Mouse (Mus musculus) liver, embryonic 13.5 days (tissue): ENCODE results near the gene Thrb. TPM values are rescaled to one million over a fixed set of nuclear protein-coding genes. Genes with fewer than 3 reads are reported as not detected.

Source experiments
- ATAC-seq: fragments of 200-750 bp; cut with Nextera tagmentation; 2 replicates; pipeline ENCODE4 v1.8.0; 2017; ENCODE audit warnings: low read depth, mild to moderate bottlenecking, moderate number of reproducible peaks, moderate library complexity
- DNase-seq: peaks from one replicate; pipeline ENCODE4 v3.0.0; 2022
- H3K27ac ChIP-seq: fragments of 300-500 bp; sonication (generic); 2 replicates; pipeline ENCODE4 v1.5.1; 2015; ENCODE audit warnings: moderate library complexity, mild to moderate bottlenecking, inconsistent platforms
- H3K27me3 ChIP-seq: fragments of 300-500 bp; sonication (generic); 2 replicates; pipeline ENCODE4 v1.6.1; 2015; ENCODE audit warnings: mild to moderate bottlenecking, inconsistent platforms
- H3K36me3 ChIP-seq: fragments of 300-500 bp; sonication (generic); 2 replicates; pipeline ENCODE4 v1.6.1; 2015; ENCODE audit warnings: mild to moderate bottlenecking, inconsistent platforms
- H3K4me1 ChIP-seq: fragments of 300-500 bp; sonication (generic); replicated peaks from 2 replicates; pipeline ENCODE4 v1.6.1; 2015; ENCODE audit warnings: inconsistent platforms
- H3K4me2 ChIP-seq: fragments of 300-500 bp; sonication (generic); 2 replicates; pipeline ENCODE4 v1.6.1; 2015; ENCODE audit warnings: inconsistent platforms, mild to moderate bottlenecking, moderate library complexity
- H3K4me3 ChIP-seq: fragments of 300-500 bp; sonication (generic); replicated peaks from 2 replicates; pipeline ENCODE4 v1.5.1; 2015; ENCODE audit warnings: mild to moderate bottlenecking, inconsistent platforms
- H3K9ac ChIP-seq: fragments of 300-500 bp; sonication (generic); 2 replicates; pipeline ENCODE4 v1.6.1; 2015; ENCODE audit warnings: mild to moderate bottlenecking, inconsistent platforms
- H3K9me3 ChIP-seq: fragments of 300-500 bp; sonication (generic); replicated peaks from 2 replicates; pipeline ENCODE4 v1.6.1; 2016; ENCODE audit warnings: inconsistent platforms
- WGBS: fragments of 180-500 bp; shearing (Covaris S2); methylation state at CpG from one replicate; pipeline ENCODE4 v1.1.7; 2015; ENCODE audit not compliant: insufficient replicate concordance; 5-methylcytosine and 5-hydroxymethylcytosine counted together
- polyA plus RNA-seq: library from polyadenylated mRNA; unstranded; fragments of >200 nt; fragmentation: Nextera tagmentation; extraction: Ambion mirVana; gene quantifications from 2 replicates; pipeline ENCODE4 v1.2.1, GENCODE M21; 2015

Gene Thrb
- polyA plus RNA-seq, 1 experiment from 2014 or later, result 1.3 TPM

DNA sequence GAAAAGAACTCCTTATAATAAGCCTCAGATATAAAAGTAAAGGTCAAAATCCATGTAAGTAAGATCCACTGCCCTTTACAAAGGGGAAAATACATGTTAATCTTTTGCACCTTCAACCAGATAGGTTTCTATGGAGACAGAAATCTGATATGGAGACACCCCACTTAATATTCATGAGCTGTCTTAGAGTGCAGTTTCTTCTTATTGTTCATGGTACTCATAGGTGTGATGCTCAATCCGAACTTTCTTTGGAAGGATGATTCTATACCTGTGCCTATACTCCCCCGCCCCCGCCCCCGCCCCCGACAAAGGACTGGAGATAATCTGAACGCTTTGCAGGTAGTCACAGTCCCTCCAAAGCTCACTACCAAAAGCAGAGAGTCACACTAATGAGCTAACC is 312.6 kb downstream of the Thrb start:
- no peak overlapping the region for H3K27ac ChIP-seq
- no peaks in the 10 kb centered on the region for H3K36me3 ChIP-seq
- ATAC-seq (no peak), DNase-seq (no peak)
- H3K4me2 ChIP-seq, result no peak overlapping the region
- no peak overlapping the region for H3K9ac ChIP-seq
- H3K9me3 ChIP-seq, result no peaks in the 10 kb centered on the region
- 71% methylated on average over 6 of the region's 6 CpGs for WGBS
- no peaks in the 10 kb centered on the region for H3K4me1 ChIP-seq
- H3K27me3 ChIP-seq, result no peaks in the 10 kb centered on the region
- no peak overlapping the region for H3K4me3 ChIP-seq

GRCm38 (mm10) chr14:17975786-17976185 is 315.7 kb downstream of the Thrb start:
- Histone ChIP-seq H3K9me3 (no peaks in the 10 kb centered on the region), H3K4me3 (no peak overlapping the region), H3K36me3 (no peaks in the 10 kb centered on the region), H3K4me2 (no peak overlapping the region), H3K9ac (no peak overlapping the region), H3K27me3 (no peaks in the 10 kb centered on the region), H3K4me1 (no peaks in the 10 kb centered on the region), H3K27ac (no peak overlapping the region)
- WGBS, result 30% methylated on average over 1 of the region's 1 CpGs
- ATAC-seq (no peak), DNase-seq (no peak)

DNA sequence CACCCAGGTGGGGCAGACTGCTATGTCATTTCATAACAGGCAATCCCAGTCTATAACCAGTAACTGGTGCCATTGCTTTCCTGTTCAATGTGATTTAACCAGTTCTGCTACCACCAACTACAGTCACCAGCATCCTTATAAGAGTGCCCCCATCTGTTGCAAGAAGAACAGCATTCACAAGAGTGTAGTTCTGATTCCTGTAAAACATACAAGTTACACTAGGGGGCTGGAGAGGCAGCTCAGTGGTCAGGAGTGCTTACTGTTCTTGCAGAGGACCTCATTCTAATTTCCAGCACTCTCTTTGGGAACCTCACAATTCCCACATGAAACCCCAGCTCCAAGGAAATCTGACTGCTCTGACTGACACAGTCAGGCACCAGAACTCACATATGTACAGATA is 318.2 kb downstream of the Thrb start:
- H3K27ac ChIP-seq, result no peak overlapping the region
- no peak overlapping the region for H3K4me2 ChIP-seq
- H3K9me3 ChIP-seq, result no peaks in the 10 kb centered on the region
- no peak for ATAC-seq
- no peaks in the 10 kb centered on the region for H3K36me3 ChIP-seq
- no peaks in the 10 kb centered on the region for H3K4me1 ChIP-seq
- H3K27me3 ChIP-seq, result no peaks in the 10 kb centered on the region
- H3K9ac ChIP-seq, result no peak overlapping the region
- DNase-seq, result no peak
- no peak overlapping the region for H3K4me3 ChIP-seq

GRCm38 (mm10) chr14:17981258-17981657 is 321.2 kb downstream of the Thrb start:
- H3K27ac ChIP-seq, result no peak overlapping the region
- no peaks in the 10 kb centered on the region for H3K4me1 ChIP-seq
- no peak overlapping the region for H3K4me3 ChIP-seq
- no peak overlapping the region for H3K9ac ChIP-seq
- no peaks in the 10 kb centered on the region for H3K9me3 ChIP-seq
- H3K4me2 ChIP-seq, result no peak overlapping the region
- ATAC-seq (no peak), DNase-seq (no peak)
- no peaks in the 10 kb centered on the region for H3K27me3 ChIP-seq
- H3K36me3 ChIP-seq, result no peaks in the 10 kb centered on the region
- 55% methylated on average over 3 of the region's 3 CpGs for WGBS

GRCm38 (mm10) chr14:17982017-17982416 is 322.0 kb downstream of the Thrb start:
- DNase-seq (no peak), ATAC-seq (no peak)
- WGBS, result 78% methylated on average over 5 of the region's 5 CpGs
- Histone ChIP-seq H3K27me3 (no peaks in the 10 kb centered on the region), H3K4me1 (no peaks in the 10 kb centered on the region), H3K27ac (no peak overlapping the region), H3K36me3 (no peaks in the 10 kb centered on the region), H3K9ac (no peak overlapping the region), H3K4me3 (no peak overlapping the region), H3K9me3 (no peaks in the 10 kb centered on the region), H3K4me2 (no peak overlapping the region)

DNA sequence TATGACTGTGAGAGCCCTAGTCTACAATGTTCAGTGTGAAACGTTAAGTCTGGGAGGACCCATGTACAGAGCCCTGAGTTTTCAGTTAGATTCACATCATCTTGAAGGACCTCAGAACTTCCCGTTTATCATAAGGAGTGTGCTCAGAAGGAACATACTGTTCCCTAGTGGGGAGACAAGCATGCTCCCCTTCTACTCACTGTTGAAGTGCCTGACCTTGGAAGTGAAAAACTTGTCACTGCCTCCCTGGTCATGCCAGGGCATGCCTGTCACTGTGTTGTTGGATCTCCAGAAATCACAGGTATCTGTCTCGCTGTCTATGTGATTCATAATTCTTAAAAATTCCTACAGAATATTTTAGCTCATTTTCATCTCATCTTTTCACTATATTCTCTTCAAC is 323.3 kb downstream of the Thrb start:
- WGBS, result 62% methylated on average over 3 of the region's 3 CpGs
- Histone ChIP-seq H3K4me1 (no peaks in the 10 kb centered on the region), H3K27me3 (no peaks in the 10 kb centered on the region), H3K9ac (no peak overlapping the region), H3K36me3 (no peaks in the 10 kb centered on the region), H3K4me2 (no peak overlapping the region), H3K9me3 (no peaks in the 10 kb centered on the region), H3K27ac (no peak overlapping the region), H3K4me3 (no peak overlapping the region)
- ATAC-seq, result no peak
- DNase-seq, result no peak

DNA sequence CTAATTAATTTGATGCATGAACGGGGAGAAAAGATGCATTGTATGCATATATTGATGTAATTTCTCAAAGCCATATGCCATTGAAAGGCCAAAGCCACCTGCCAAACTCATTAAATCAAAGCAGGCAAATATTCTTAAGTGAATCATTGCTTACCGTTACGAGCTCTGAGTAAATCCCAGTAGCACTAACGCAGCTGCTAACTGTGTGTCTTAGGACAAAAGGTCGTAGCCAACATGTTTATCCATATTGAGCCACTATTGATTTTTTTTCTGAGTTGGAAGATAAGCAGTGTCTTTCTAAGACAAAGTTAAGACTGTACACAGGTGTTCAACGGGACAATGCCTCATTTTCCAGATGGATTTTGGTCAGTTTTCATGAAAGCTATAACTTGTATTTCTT is 323.8 kb downstream of the Thrb start:
- Histone ChIP-seq H3K4me3 (no peak overlapping the region), H3K4me1 (no peaks in the 10 kb centered on the region), H3K4me2 (no peak overlapping the region), H3K27ac (no peak overlapping the region), H3K27me3 (no peaks in the 10 kb centered on the region), H3K36me3 (no peaks in the 10 kb centered on the region), H3K9ac (no peak overlapping the region), H3K9me3 (no peaks in the 10 kb centered on the region)
- 58% methylated on average over 6 of the region's 6 CpGs for WGBS
- no peak for ATAC-seq
- no peak for DNase-seq

DNA sequence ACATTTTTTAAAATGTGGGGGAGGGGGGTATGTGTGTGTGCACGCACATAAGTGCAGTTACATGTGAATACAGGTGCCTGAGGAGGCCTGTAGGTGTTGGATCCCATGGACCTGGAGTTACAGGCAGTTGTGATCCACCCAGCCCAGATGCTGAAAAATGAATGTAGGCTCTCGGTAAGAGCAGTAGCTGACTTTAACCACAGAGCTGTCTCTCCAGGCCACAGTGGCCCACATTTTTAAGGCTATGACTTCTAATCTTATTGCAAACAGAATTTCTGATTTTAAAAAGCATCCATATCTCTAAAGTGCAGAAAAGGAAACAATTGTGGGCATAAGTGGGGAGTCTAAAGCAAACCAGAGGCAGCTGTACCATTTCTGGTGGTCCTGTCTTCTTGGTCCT is 328.5 kb downstream of the Thrb start:
- Histone ChIP-seq H3K9me3 (no peaks in the 10 kb centered on the region), H3K27me3 (no peaks in the 10 kb centered on the region), H3K4me2 (no peak overlapping the region), H3K27ac (no peak overlapping the region), H3K9ac (no peak overlapping the region), H3K4me3 (no peak overlapping the region), H3K36me3 (no peaks in the 10 kb centered on the region), H3K4me1 (no peaks in the 10 kb centered on the region)
- 42% methylated on average over 2 of the region's 2 CpGs for WGBS
- DNase-seq (no peak), ATAC-seq (no peak)

- no peaks in the 10 kb centered on the region for H3K27me3 ChIP-seq
- no peaks in the 10 kb centered on the region for H3K36me3 ChIP-seq
- no peak overlapping the region for H3K4me3 ChIP-seq
- no peak overlapping the region for H3K4me2 ChIP-seq
- DNase-seq (no peak), ATAC-seq (no peak)
- H3K27ac ChIP-seq, result no peak overlapping the region
- no peak overlapping the region for H3K9ac ChIP-seq
- no peaks in the 10 kb centered on the region for H3K4me1 ChIP-seq
- WGBS, result 42% methylated on average over 4 of the region's 4 CpGs
- H3K9me3 ChIP-seq, result no peaks in the 10 kb centered on the region
These were observed 329.1 kb downstream of the Thrb start for GRCm38 (mm10) chr14:17989182-17989581.

- Histone ChIP-seq H3K36me3 (no peaks in the 10 kb centered on the region), H3K9ac (no peak overlapping the region), H3K4me2 (no peak overlapping the region), H3K4me1 (no peaks in the 10 kb centered on the region), H3K27me3 (no peaks in the 10 kb centered on the region), H3K4me3 (no peak overlapping the region), H3K9me3 (no peaks in the 10 kb centered on the region), H3K27ac (no peak overlapping the region)
- DNase-seq, result no peak
- no peak for ATAC-seq
- 53% methylated on average over 2 of the region's 2 CpGs for WGBS
These were observed 330.1 kb downstream of the Thrb start for GRCm38 (mm10) chr14:17990186-17990585.

DNA sequence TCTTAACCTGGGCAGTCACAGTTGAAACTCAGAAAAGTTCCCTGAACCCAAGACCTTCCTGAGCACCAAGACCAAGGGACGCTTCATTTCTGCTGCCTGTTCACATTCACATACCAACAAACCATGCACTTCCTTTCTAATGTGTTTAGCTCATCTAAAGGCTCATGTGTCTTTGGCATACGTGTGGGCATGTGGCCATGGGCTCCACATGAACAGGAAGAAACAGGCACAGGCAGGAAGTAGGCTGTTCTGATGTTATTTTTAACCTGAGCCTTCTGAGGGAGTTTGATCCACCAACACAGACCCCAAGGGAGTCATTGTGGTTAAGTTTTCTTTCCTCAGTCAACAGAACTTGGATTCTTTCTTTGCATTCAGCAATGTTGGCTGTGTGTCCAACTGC is 341.8 kb downstream of the Thrb start:
- no peak for ATAC-seq
- DNase-seq, result no peak

DNA sequence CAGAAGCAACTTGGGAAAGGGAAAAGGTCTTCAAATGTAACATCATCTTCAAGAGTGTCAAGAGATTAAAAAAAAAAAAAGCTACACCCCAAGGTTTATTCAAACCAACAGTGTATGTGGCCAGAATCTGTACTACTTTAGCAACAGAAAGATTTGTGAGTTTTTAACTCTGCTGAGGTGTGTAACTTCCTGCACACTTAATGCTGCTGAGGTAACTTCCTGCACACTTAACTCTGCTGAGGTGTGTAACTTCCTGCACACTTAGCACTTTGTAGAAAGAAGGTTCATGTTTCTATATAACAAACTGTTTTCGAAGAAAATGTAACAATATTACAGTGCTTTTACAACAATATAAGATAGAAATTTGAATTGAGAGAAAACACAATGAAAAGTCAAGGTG is 343.6 kb downstream of the Thrb start:
- H3K9me3 ChIP-seq, result no peaks in the 10 kb centered on the region
- DNase-seq (no peak), ATAC-seq (no peak)
- 63% methylated on average over 1 of the region's 1 CpGs for WGBS
- no peaks in the 10 kb centered on the region for H3K27me3 ChIP-seq
- no peak overlapping the region for H3K4me3 ChIP-seq
- H3K9ac ChIP-seq, result no peak overlapping the region
- H3K4me1 ChIP-seq, result no peaks in the 10 kb centered on the region
- no peak overlapping the region for H3K27ac ChIP-seq
- H3K4me2 ChIP-seq, result no peak overlapping the region
- no peaks in the 10 kb centered on the region for H3K36me3 ChIP-seq

More for the DNA sequence above, 341.8 kb downstream of the Thrb start:
- no peaks in the 10 kb centered on the region for H3K27me3 ChIP-seq
- WGBS, result 29% methylated on average over 2 of the region's 2 CpGs
- no peaks in the 10 kb centered on the region for H3K36me3 ChIP-seq
- H3K4me1 ChIP-seq, result no peaks in the 10 kb centered on the region
- H3K27ac ChIP-seq, result no peak overlapping the region
- H3K9ac ChIP-seq, result no peak overlapping the region
- no peak overlapping the region for H3K4me2 ChIP-seq
- H3K4me3 ChIP-seq, result no peak overlapping the region
- no peaks in the 10 kb centered on the region for H3K9me3 ChIP-seq

- WGBS, result 68% methylated on average over 3 of the region's 3 CpGs
- H3K27me3 ChIP-seq, result no peaks in the 10 kb centered on the region
- H3K9ac ChIP-seq, result no peak overlapping the region
- ATAC-seq, result no peak
- H3K4me2 ChIP-seq, result no peak overlapping the region
- H3K36me3 ChIP-seq, result no peaks in the 10 kb centered on the region
- no peak overlapping the region for H3K4me3 ChIP-seq
- H3K27ac ChIP-seq, result no peak overlapping the region
- H3K9me3 ChIP-seq, result no peaks in the 10 kb centered on the region
- no peaks in the 10 kb centered on the region for H3K4me1 ChIP-seq
- DNase-seq, result no peak
These were observed 348.5 kb downstream of the Thrb start for GRCm38 (mm10) chr14:18008524-18008923.
